Comparison of ENCODE assay signal across 26 mouse cellular contexts in the genomic region with DNA sequence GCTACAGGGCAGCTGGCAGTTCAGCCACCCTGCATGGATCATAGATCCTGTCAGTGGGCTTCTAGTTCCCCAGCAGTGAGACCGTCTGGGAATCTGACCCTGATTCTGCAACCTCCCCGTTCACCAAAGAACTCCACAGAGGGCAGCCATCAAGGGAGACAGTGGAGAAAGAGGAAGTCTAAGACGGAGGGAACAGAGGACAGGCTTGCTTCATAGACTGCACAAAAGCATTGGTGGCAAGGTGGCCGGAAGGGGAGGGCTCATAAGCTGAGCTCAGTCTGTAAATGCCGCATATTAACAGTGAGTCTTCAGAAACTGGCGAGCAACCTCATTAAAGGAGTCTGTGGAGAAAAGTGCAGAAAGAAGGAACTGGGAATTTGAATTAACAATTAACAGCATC. TPM values are rescaled to one million over a fixed set of nuclear protein-coding genes. Genes with fewer than 3 reads are reported as not detected.
DNase-seq lines count a peak whose midpoint lies in the region; ATAC-seq and TF ChIP-seq lines count a peak whose summit lies in the region.
"Had no signal": no experiment of that assay in that cellular context is flagged by ENCODE, and none has a peak within 500 bp of the region (broad histone marks: within the 10 kb centered on the region; RNA-seq: fewer than 3 reads in every experiment).

No protein-coding gene starts in this region.

- H3K4me1 ChIP-seq in kidney, embryonic 15.5 days, result peaks cover 24% of the 10 kb centered on the region
- peaks cover 16% of the 10 kb centered on the region; the same call in 1 of the 2 replicates for H3K4me1 ChIP-seq in midbrain, postnatal 0 days (ENCODE audit: insufficient read depth, low read length)
- H3K4me1 ChIP-seq in midbrain, embryonic 10.5 days, result peaks cover 20% of the 10 kb centered on the region
- H3K4me1 ChIP-seq: heart, embryonic 12.5 days had no signal

- H3K36me3 ChIP-seq in kidney, embryonic 15.5 days, result no peaks in the 10 kb centered on the region
- no peaks in the 10 kb centered on the region for H3K36me3 ChIP-seq in midbrain, postnatal 0 days (ENCODE audit: insufficient read depth, low read length)
- H3K36me3 ChIP-seq in midbrain, embryonic 10.5 days, result no peaks in the 10 kb centered on the region
- H3K36me3 ChIP-seq: embryonic facial prominence, embryonic 12.5 days; embryonic facial prominence, embryonic 15.5 days; forebrain, embryonic 12.5 days; heart, embryonic 12.5 days; heart, embryonic 15.5 days; hindbrain, embryonic 10.5 days had no signal

- no peaks in the 10 kb centered on the region for H3K27me3 ChIP-seq in kidney, embryonic 15.5 days
- H3K27me3 ChIP-seq in midbrain, postnatal 0 days (ENCODE audit: insufficient read depth, low read length), result no peaks in the 10 kb centered on the region
- no peaks in the 10 kb centered on the region for H3K27me3 ChIP-seq in midbrain, embryonic 10.5 days (ENCODE audit: low read depth, poor library complexity, severe bottlenecking)
- H3K27me3 ChIP-seq: embryonic facial prominence, embryonic 12.5 days; embryonic facial prominence, embryonic 15.5 days; forebrain, embryonic 12.5 days; heart, embryonic 12.5 days; heart, embryonic 15.5 days had no signal

- no peaks in the 10 kb centered on the region for H3K9me3 ChIP-seq in kidney, embryonic 15.5 days (replicated peaks)
- H3K9me3 ChIP-seq in midbrain, postnatal 0 days (ENCODE audit: low read length), result no peaks in the 10 kb centered on the region
- H3K9me3 ChIP-seq in midbrain, embryonic 10.5 days (replicated peaks), result no peaks in the 10 kb centered on the region
- H3K9me3 ChIP-seq: embryonic facial prominence, embryonic 12.5 days; embryonic facial prominence, embryonic 15.5 days; forebrain, embryonic 12.5 days; heart, embryonic 12.5 days; heart, embryonic 15.5 days; hindbrain, embryonic 10.5 days had no signal

- no peak for DNase-seq in kidney, adult 18-20 months
- DNase-seq in midbrain, postnatal 0 days (ENCODE audit: low spot score), result no peak
- no peak for DNase-seq in midbrain, embryonic 10.5 days (ENCODE audit: low spot score)
- DNase-seq in left cerebral cortex, adult 2 months (ENCODE audit: extremely low spot score in 1 of 2, low spot score in 2 of 2), result no peak
- DNase-seq: adrenal gland, adult 8-10 months; adrenal gland, postnatal 25 days; cerebellum, adult 11 months; cerebellum, adult 2 months; cerebellum, adult 9-11 months; cerebellum, postnatal 25 days; gastrocnemius, postnatal 10 days; gastrocnemius, postnatal 36 days; heart, postnatal 10 days; heart, postnatal 36 days had no signal

- no peak for TF ChIP-seq CTCF in midbrain, postnatal 0 days (IDR thresholded peaks at IDR 0.05)
- no peak for TF ChIP-seq CTCF in left cerebral cortex, adult 2 months (IDR thresholded peaks at IDR 0.05)

- H3K9ac ChIP-seq in kidney, embryonic 15.5 days, result no peak overlapping the region
- no peak overlapping the region for H3K9ac ChIP-seq in midbrain, postnatal 0 days (replicated peaks; ENCODE audit: low read length, poor library complexity, severe bottlenecking)
- H3K9ac ChIP-seq: embryonic facial prominence, embryonic 12.5 days; embryonic facial prominence, embryonic 15.5 days; forebrain, embryonic 12.5 days; heart, embryonic 12.5 days; heart, embryonic 15.5 days; hindbrain, embryonic 14.5 days had no signal

- WGBS in kidney, embryonic 15.5 days, result 45% methylated on average over 6 of the region's 6 CpGs
- WGBS in midbrain, postnatal 0 days, result 43% methylated on average over 6 of the region's 6 CpGs
- 85% methylated on average over 6 of the region's 6 CpGs for WGBS in midbrain, embryonic 10.5 days

- ATAC-seq in kidney, embryonic 15.5 days (replicated peaks; ENCODE audit: low FRiP score), result no peak
- no peak for ATAC-seq in midbrain, postnatal 0 days (ENCODE audit: low FRiP score)
- peak; percentile 56; the same call in 1 of the 2 replicates for ATAC-seq in megakaryocyte, adult 5-6 weeks (ENCODE audit: poor library complexity, severe bottlenecking)
- ATAC-seq in CD4-positive, CD25-positive, alpha-beta regulatory T cell, adult 4 months, result no peak
- ATAC-seq: activated CD4-positive, CD25-positive, alpha-beta regulatory T cell, adult 4 months; forebrain, embryonic 16.5 days had no signal

- no peak overlapping the region for H3K4me3 ChIP-seq in kidney, embryonic 15.5 days (replicated peaks)
- no peak overlapping the region for H3K4me3 ChIP-seq in midbrain, postnatal 0 days (ENCODE audit: low read depth, low read length)
- no peak overlapping the region for H3K4me3 ChIP-seq in midbrain, embryonic 10.5 days
- no peak overlapping the region for H3K4me3 ChIP-seq in left cerebral cortex, adult 2 months
- H3K4me3 ChIP-seq: embryonic facial prominence, embryonic 12.5 days; embryonic facial prominence, embryonic 15.5 days; forebrain, embryonic 12.5 days; heart, embryonic 12.5 days; heart, embryonic 15.5 days; hindbrain, embryonic 10.5 days had no signal

- intact Hi-C loops in left cerebral cortex, adult 2 months (cut with DNase I), result no loop called here

- no peak overlapping the region for H3K4me2 ChIP-seq in kidney, embryonic 15.5 days
- H3K4me2 ChIP-seq in midbrain, postnatal 0 days (ENCODE audit: low read depth, low read length, poor library complexity, severe bottlenecking), result no peak overlapping the region
- H3K4me2 ChIP-seq: embryonic facial prominence, embryonic 12.5 days; embryonic facial prominence, embryonic 15.5 days; forebrain, embryonic 12.5 days; heart, embryonic 12.5 days; heart, embryonic 15.5 days; hindbrain, embryonic 14.5 days had no signal

- peak overlapping the region; percentile 58 for H3K27ac ChIP-seq in kidney, embryonic 15.5 days
- peak overlapping the region; percentile 18; the same call in 1 of the 2 replicates for H3K27ac ChIP-seq in midbrain, postnatal 0 days (ENCODE audit: low read depth, low read length)
- no peak overlapping the region; the same call in 1 of the 2 replicates for H3K27ac ChIP-seq in midbrain, embryonic 10.5 days (replicated peaks)
- no peak overlapping the region for H3K27ac ChIP-seq in left cerebral cortex, adult 2 months
- H3K27ac ChIP-seq: embryonic facial prominence, embryonic 12.5 days; embryonic facial prominence, embryonic 15.5 days; forebrain, embryonic 12.5 days; heart, embryonic 15.5 days; hindbrain, embryonic 10.5 days; hindbrain, embryonic 14.5 days had no signal

RNA-seq across cellular contexts. Expression of gene Axin2, which starts 57.8 kb away (rescaled TPM):
- polyA plus RNA-seq in kidney, embryonic 15.5 days (2015; fragmentation: Nextera tagmentation; extraction: Ambion mirVana), result 5.8 and 7.0 TPM in 2 replicates
- 38.0 and 55.2 TPM in 2 replicates for total RNA-seq in midbrain, postnatal 0 days (2014; rRNA removed)
- 7.5 and 9.7 TPM in 2 replicates for polyA plus RNA-seq in midbrain, postnatal 0 days (2015; fragmentation: Nextera tagmentation; extraction: Ambion mirVana)
- polyA plus RNA-seq in midbrain, embryonic 10.5 days (2016; fragmentation: Nextera tagmentation; extraction: Ambion mirVana), result 17.5 and 17.6 TPM in 2 replicates
- total RNA-seq in megakaryocyte, adult 5-6 weeks (2015), result 1.8 and 3.1 TPM in 2 replicates
- total RNA-seq in megakaryocyte, adult 5-6 weeks (2017), result 1.3 and 1.5 TPM in 2 replicates
- 10 to 100 TPM in 1 of 2 experiments, 1 to 10 TPM in 1; 4.4 to 10.5 TPM for polyA plus RNA-seq in CD4-positive, CD25-positive, alpha-beta regulatory T cell, adult 4 months (2017; shearing (Covaris generic))
- total RNA-seq in left cerebral cortex, adult 2 months (2021), result 10 to 100 TPM; 34.0 to 38.7 TPM

Comparison
In these comparisons a context has a peak if more than half of its experiments do, and no peak if none do; other contexts are left out.
1. H3K27ac ChIP-seq: peak in kidney, embryonic 15.5 days (single experiment) and midbrain, postnatal 0 days (single experiment); none in midbrain, embryonic 10.5 days (single experiment) and left cerebral cortex, adult 2 months (single experiment).